Mouse (Mus musculus) gastrocnemius, postnatal 14 days (tissue): ENCODE results near the gene Grm5. TPM values are rescaled to one million over a fixed set of nuclear protein-coding genes. Genes with fewer than 3 reads are reported as not detected.

Source experiments
- DNase-seq: peaks from one replicate; pipeline ENCODE4 v3.0.0; 2021; ENCODE audit warnings: mixed read lengths
- intact Hi-C: fragments of 180-260 bp; cut with DNase I; formaldehyde crosslinking; loops from one replicate; pipeline ENCODE4 v1.15.1; 2025; ENCODE audit warnings: low total_unique reads
- total RNA-seq, 2 experiments: library from RNA; stranded (reverse); gene quantifications; 2 replicates each; pipeline ENCODE4 v1.2.3; 2021

Grm5 gene
- total RNA-seq, 2 experiments from 2014 or later = 0.04 TPM; not detected in 1

GRCm38 (mm10) chr7:87838579-87838978, 254.6 kb downstream of the Grm5 start:
- DNase-seq = no peak
- intact Hi-C loops = no loop called here

GRCm38 (mm10) chr7:87843496-87843895, 259.5 kb downstream of the Grm5 start:
- intact Hi-C loops = no loop called here
- no peak for DNase-seq

- intact Hi-C loops = no loop called here
- no peak for DNase-seq
Measured at GRCm38 (mm10) chr7:87846082-87846481, 262.1 kb downstream of the Grm5 start.

GRCm38 (mm10) chr7:87925956-87926355, 342.0 kb downstream of the Grm5 start:
- no peak for DNase-seq
- intact Hi-C loops = no loop called here

GRCm38 (mm10) chr7:87937415-87937814, 353.4 kb downstream of the Grm5 start:
- intact Hi-C loops = no loop called here
- DNase-seq = no peak

- intact Hi-C loops = no loop called here
- no peak for DNase-seq
Measured at GRCm38 (mm10) chr7:87938265-87938664, 354.3 kb downstream of the Grm5 start.

GRCm38 (mm10) chr7:87950205-87950604, 366.2 kb downstream of the Grm5 start:
- no peak for DNase-seq
- intact Hi-C loops = no loop called here

- intact Hi-C loops = no loop called here
- no peak for DNase-seq
Measured at GRCm38 (mm10) chr7:87973216-87973615, 389.2 kb downstream of the Grm5 start.

- DNase-seq = no peak
- intact Hi-C loops = no loop called here
Measured at GRCm38 (mm10) chr7:87975041-87975440, 391.1 kb downstream of the Grm5 start.

- DNase-seq = no peak
- intact Hi-C loops = loop anchor here (10.0 kb wide), 1 partner anchor 61 kb away; no protein-coding TSS in a partner anchor
Measured at GRCm38 (mm10) chr7:87983494-87983893, 399.5 kb downstream of the Grm5 start.

GRCm38 (mm10) chr7:88014451-88014850, 430.5 kb downstream of the Grm5 start:
- DNase-seq = no peak
- intact Hi-C loops = no loop called here

- intact Hi-C loops = no loop called here
- peak; percentile 4 for DNase-seq
Measured at GRCm38 (mm10) chr7:88027411-88028132, 443.6 kb downstream of the Grm5 start.

- intact Hi-C loops = loop anchor here (10.0 kb wide), 1 partner anchor 63 kb away; no protein-coding TSS in a partner anchor
- no peak for DNase-seq
Measured at GRCm38 (mm10) chr7:88047366-88047765, 463.4 kb downstream of the Grm5 start.

GRCm38 (mm10) chr7:88054224-88054938, 470.4 kb downstream of the Grm5 start:
- intact Hi-C loops = no loop called here
- DNase-seq = no peak

GRCm38 (mm10) chr7:88056438-88056837, 472.5 kb downstream of the Grm5 start:
- intact Hi-C loops = no loop called here
- DNase-seq = no peak

- DNase-seq = no peak
- intact Hi-C loops = loop anchor here (10.0 kb wide), 2 partner anchors 454 to 954 kb away; no protein-coding TSS in a partner anchor
Measured at GRCm38 (mm10) chr7:88091115-88091514, 507.1 kb downstream of the Grm5 start.

- DNase-seq = no peak
- intact Hi-C loops = loop anchor here (10.0 kb wide), 2 partner anchors 448 to 948 kb away; no protein-coding TSS in a partner anchor
Measured at GRCm38 (mm10) chr7:88096536-88097107, 512.7 kb downstream of the Grm5 start.

GRCm38 (mm10) chr7:88097715-88098114, 513.7 kb downstream of the Grm5 start:
- peak; percentile 34 for DNase-seq
- intact Hi-C loops = loop anchor here (10.0 kb wide), 2 partner anchors 447 to 947 kb away; no protein-coding TSS in a partner anchor

- intact Hi-C loops = no loop called here
- no peak for DNase-seq
Measured at GRCm38 (mm10) chr7:88116724-88117409, 532.9 kb downstream of the Grm5 start.
